Mouse (Mus musculus) heart, embryonic 16.5 days (tissue): ENCODE results near the gene Numbl. TPM values are rescaled to one million over a fixed set of nuclear protein-coding genes. Genes with fewer than 3 reads are reported as not detected.

ENCODE experiments used
- ATAC-seq: fragments of 200-750 bp; cut with Nextera tagmentation; replicated peaks from 2 replicates; pipeline ENCODE4 v1.8.0; 2017; ENCODE audit warnings: moderate number of reproducible peaks; ENCODE audit not compliant: insufficient read depth, low FRiP score; ENCODE audit errors: extremely low read depth
- H3K27ac ChIP-seq: fragments of 300-500 bp; sonication (generic); 2 replicates; pipeline ENCODE4 v1.5.1; 2014; ENCODE audit warnings: mild to moderate bottlenecking, low read length, control low read depth, moderate library complexity
- H3K27me3 ChIP-seq: fragments of 300-500 bp; sonication (generic); 2 replicates; pipeline ENCODE4 v1.6.1; 2014; ENCODE audit warnings: low read length, mixed read lengths; ENCODE audit not compliant: control insufficient read depth, insufficient read depth
- H3K36me3 ChIP-seq: fragments of 300-500 bp; sonication (generic); 2 replicates; pipeline ENCODE4 v1.6.1; 2014; ENCODE audit not compliant: control insufficient read depth, insufficient read depth
- H3K4me1 ChIP-seq: fragments of 300-500 bp; sonication (generic); 2 replicates; pipeline ENCODE4 v1.6.1; 2014; ENCODE audit warnings: low read length, mixed read lengths; ENCODE audit not compliant: control insufficient read depth, insufficient read depth
- H3K4me2 ChIP-seq: fragments of 300-500 bp; sonication (generic); 2 replicates; pipeline ENCODE4 v1.6.1; 2014; ENCODE audit warnings: low read depth, mild to moderate bottlenecking, control low read depth, low read length
- H3K4me3 ChIP-seq: fragments of 300-500 bp; sonication (generic); 2 replicates; pipeline ENCODE4 v1.5.1; 2014; ENCODE audit warnings: mild to moderate bottlenecking, control low read depth, low read length
- H3K9ac ChIP-seq: fragments of 300-500 bp; sonication (generic); 2 replicates; pipeline ENCODE4 v1.6.1; 2014; ENCODE audit warnings: low read length, control low read depth
- H3K9me3 ChIP-seq: fragments of 300-500 bp; sonication (generic); replicated peaks from 2 replicates; pipeline ENCODE4 v1.6.1; 2016; ENCODE audit warnings: low read length; ENCODE audit not compliant: control insufficient read depth
- WGBS: fragments of 180-500 bp; shearing (Covaris S2); extraction: QIAGEN DNeasy Blood & Tissue Kit; methylation state at CpG from one replicate; pipeline ENCODE4 v1.1.7; 2014; 5-methylcytosine and 5-hydroxymethylcytosine counted together
- polyA plus RNA-seq: library from polyadenylated mRNA; unstranded; fragments of >200 nt; fragmentation: Nextera tagmentation; extraction: Ambion mirVana; gene quantifications from 2 replicates; pipeline ENCODE4 v1.2.1, GENCODE M21; 2015

Gene Numbl
- polyA plus RNA-seq, 1 experiment from 2014 or later, result 8.7 TPM

- 64% methylated on average over 4 of the region's 4 CpGs for WGBS
- Histone ChIP-seq H3K4me2 (no peak overlapping the region), H3K27me3 (no peaks in the 10 kb centered on the region), H3K27ac (no peak overlapping the region), H3K4me3 (no peak overlapping the region), H3K36me3 (no peaks in the 10 kb centered on the region), H3K9ac (no peak overlapping the region), H3K4me1 (peaks cover 2% of the 10 kb centered on the region; the same call in 1 of the 2 replicates), H3K9me3 (no peaks in the 10 kb centered on the region)
- no peak for ATAC-seq
Observed at GRCm38 (mm10) chr7:27295956-27296355, 37.7 kb downstream of the Numbl start.

DNA sequence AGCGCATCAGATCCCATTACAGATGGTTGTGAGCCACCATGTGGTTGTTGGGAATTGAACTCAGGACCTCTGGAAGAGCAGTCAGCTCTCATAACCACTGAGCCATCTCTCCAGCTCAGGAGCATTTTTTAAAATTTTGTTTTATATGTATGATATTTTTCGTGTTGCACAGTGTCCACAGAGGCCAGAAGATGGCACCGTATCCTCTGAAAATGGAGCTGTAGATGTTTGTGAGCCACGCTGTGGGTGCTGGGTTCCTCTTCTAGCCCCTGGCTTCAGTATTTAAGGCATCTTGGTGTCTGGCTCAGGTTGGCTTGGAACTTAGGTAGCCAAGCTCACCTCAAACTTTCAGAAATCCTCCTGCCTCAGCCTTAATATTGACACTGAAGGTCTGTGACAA, 38.3 kb downstream of the Numbl start:
- Histone ChIP-seq H3K9me3 (no peaks in the 10 kb centered on the region), H3K4me2 (no peak overlapping the region), H3K9ac (no peak overlapping the region), H3K27me3 (no peaks in the 10 kb centered on the region), H3K4me3 (no peak overlapping the region), H3K27ac (no peak overlapping the region), H3K4me1 (peaks cover 2% of the 10 kb centered on the region; the same call in 1 of the 2 replicates), H3K36me3 (no peaks in the 10 kb centered on the region)
- 86% methylated on average over 4 of the region's 4 CpGs for WGBS
- ATAC-seq, result no peak

GRCm38 (mm10) chr7:27298033-27298610, 39.9 kb downstream of the Numbl start:
- no peak overlapping the region for H3K9ac ChIP-seq
- H3K4me2 ChIP-seq, result no peak overlapping the region
- no peaks in the 10 kb centered on the region for H3K9me3 ChIP-seq
- WGBS, result 80% methylated on average over 16 of the region's 16 CpGs
- no peak overlapping the region for H3K4me3 ChIP-seq
- H3K4me1 ChIP-seq, result no peaks in the 10 kb centered on the region
- no peaks in the 10 kb centered on the region for H3K27me3 ChIP-seq
- H3K36me3 ChIP-seq, result no peaks in the 10 kb centered on the region
- H3K27ac ChIP-seq, result no peak overlapping the region
- no peak for ATAC-seq

DNA sequence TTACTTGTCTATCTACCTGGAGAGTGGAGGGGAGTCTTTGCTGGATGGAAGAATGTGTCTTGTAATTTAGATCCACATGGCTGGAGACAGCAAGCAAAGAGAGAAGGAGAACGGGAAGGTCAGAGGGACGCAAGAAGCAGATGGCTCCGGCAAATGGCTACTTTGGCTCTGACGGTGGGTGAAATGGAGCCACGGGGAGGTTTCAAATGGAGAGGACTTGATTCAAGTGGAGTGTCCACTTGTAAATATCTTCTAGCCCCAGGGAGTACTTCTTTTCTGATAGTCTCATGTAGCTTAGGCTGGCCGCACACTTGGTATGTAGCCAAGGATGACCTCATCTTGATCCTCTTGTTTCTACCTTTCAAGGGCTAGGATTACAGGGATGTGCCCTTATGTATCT, 40.6 kb downstream of the Numbl start:
- no peak for ATAC-seq
- 77% methylated on average over 6 of the region's 6 CpGs for WGBS
- Histone ChIP-seq H3K4me2 (no peak overlapping the region), H3K4me1 (no peaks in the 10 kb centered on the region), H3K27me3 (no peaks in the 10 kb centered on the region; the same call in 1 of the 2 replicates), H3K9me3 (no peaks in the 10 kb centered on the region), H3K27ac (no peak overlapping the region), H3K9ac (no peak overlapping the region), H3K36me3 (no peaks in the 10 kb centered on the region), H3K4me3 (no peak overlapping the region)

DNA sequence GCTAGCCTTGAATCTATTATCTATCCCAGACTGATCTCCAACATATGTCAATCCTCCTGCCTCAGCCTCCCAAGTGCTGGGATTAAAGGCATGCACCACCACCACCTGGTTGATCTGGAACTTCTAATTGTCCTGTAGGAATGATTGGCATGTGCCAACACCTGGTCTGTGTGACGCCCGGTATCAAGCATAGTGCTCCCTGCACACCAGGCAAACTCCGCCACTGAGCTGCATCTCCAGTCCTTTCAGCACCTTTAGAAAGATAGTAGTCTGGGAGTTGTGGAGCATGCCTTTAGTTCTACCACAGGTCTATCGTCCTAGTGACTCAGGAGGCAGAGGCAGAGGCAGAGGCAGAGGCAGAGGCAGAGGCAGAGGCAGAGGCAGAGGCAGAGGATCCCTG, 42.1 kb downstream of the Numbl start:
- Histone ChIP-seq H3K36me3 (no peaks in the 10 kb centered on the region), H3K4me1 (no peaks in the 10 kb centered on the region), H3K4me2 (no peak overlapping the region), H3K27ac (no peak overlapping the region), H3K9me3 (no peaks in the 10 kb centered on the region), H3K4me3 (no peak overlapping the region), H3K27me3 (peaks cover 1% of the 10 kb centered on the region), H3K9ac (no peak overlapping the region)
- ATAC-seq, result no peak
- 59% methylated on average over 4 of the region's 4 CpGs for WGBS

- 66% methylated on average over 5 of the region's 5 CpGs for WGBS
- H3K9ac ChIP-seq, result no peak overlapping the region
Observed at GRCm38 (mm10) chr7:27300801-27301200, 42.6 kb downstream of the Numbl start.

DNA sequence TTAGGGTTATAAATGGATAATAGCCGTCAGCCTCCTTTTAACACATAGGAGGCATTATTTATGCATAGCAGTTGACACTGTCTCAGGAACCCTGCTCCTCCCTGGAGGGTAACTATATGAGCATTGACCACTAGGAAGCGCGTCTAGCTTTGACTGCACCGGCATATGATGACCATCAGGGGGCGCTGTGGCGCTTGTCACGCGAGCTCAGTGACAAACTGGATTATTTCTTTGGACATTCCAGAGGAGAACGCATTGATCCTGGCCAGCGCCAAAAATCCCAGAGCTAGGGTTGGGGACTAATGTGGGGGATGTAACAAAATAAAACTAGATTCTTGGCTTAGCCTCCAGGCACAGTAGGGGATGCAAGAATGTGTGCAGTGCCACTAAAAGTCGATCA, 43.9 kb downstream of the Numbl start:
- 8% methylated on average over 11 of the region's 11 CpGs for WGBS
- ATAC-seq, result no peak
- H3K4me1 ChIP-seq, result no peaks in the 10 kb centered on the region
- H3K9me3 ChIP-seq, result no peaks in the 10 kb centered on the region
- H3K4me3 ChIP-seq, result no peak overlapping the region
- no peaks in the 10 kb centered on the region for H3K36me3 ChIP-seq
- H3K27me3 ChIP-seq, result peaks cover 4% of the 10 kb centered on the region
- H3K27ac ChIP-seq, result no peak overlapping the region
- H3K4me2 ChIP-seq, result no peak overlapping the region
- H3K9ac ChIP-seq, result no peak overlapping the region

More at GRCm38 (mm10) chr7:27300801-27301200, 42.6 kb downstream of the Numbl start:
- no peak overlapping the region for H3K27ac ChIP-seq
- no peaks in the 10 kb centered on the region for H3K9me3 ChIP-seq
- H3K27me3 ChIP-seq, result peaks cover 4% of the 10 kb centered on the region
- ATAC-seq, result no peak
- no peaks in the 10 kb centered on the region for H3K4me1 ChIP-seq
- no peaks in the 10 kb centered on the region for H3K36me3 ChIP-seq
- H3K4me2 ChIP-seq, result no peak overlapping the region
- no peak overlapping the region for H3K4me3 ChIP-seq

DNA sequence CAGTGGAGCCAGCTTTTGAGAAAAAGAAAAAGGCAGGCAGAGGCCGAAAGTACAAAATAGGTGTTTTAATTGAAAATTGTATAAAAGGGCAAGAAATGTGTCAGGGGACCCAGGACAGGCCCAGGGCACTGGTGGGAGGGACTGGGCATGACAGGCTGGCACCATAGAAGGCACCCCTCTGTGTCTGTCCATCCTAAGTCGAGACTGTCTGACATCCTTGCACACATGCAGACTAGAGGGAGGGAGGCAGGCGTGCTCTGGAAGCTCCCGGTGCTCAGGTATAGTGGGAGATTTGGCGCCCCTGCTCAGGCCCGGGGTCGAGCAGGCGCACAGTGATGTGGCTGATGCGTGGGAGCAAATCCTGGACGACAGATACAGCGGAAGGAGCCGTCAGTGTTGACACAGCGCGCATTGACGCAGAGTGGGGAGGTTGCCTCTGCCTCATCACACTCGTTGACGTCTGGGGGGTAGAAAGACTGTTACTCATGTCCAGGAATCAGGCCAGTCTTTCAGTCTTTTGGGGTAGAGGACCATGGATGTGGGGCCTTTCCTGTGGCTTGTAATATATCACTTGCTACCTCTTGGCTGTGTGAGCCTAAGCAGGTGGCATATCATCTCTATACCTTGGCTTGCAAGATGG, 47.0 kb downstream of the Numbl start:
- no peak for ATAC-seq
- no peak overlapping the region for H3K9ac ChIP-seq
- WGBS, result 71% methylated on average over 17 of the region's 17 CpGs
- no peak overlapping the region for H3K4me3 ChIP-seq
- H3K27ac ChIP-seq, result no peak overlapping the region
- no peaks in the 10 kb centered on the region for H3K36me3 ChIP-seq
- peaks cover 6% of the 10 kb centered on the region for H3K4me1 ChIP-seq
- no peak overlapping the region for H3K4me2 ChIP-seq
- H3K27me3 ChIP-seq, result peaks cover 6% of the 10 kb centered on the region
- no peaks in the 10 kb centered on the region for H3K9me3 ChIP-seq

DNA sequence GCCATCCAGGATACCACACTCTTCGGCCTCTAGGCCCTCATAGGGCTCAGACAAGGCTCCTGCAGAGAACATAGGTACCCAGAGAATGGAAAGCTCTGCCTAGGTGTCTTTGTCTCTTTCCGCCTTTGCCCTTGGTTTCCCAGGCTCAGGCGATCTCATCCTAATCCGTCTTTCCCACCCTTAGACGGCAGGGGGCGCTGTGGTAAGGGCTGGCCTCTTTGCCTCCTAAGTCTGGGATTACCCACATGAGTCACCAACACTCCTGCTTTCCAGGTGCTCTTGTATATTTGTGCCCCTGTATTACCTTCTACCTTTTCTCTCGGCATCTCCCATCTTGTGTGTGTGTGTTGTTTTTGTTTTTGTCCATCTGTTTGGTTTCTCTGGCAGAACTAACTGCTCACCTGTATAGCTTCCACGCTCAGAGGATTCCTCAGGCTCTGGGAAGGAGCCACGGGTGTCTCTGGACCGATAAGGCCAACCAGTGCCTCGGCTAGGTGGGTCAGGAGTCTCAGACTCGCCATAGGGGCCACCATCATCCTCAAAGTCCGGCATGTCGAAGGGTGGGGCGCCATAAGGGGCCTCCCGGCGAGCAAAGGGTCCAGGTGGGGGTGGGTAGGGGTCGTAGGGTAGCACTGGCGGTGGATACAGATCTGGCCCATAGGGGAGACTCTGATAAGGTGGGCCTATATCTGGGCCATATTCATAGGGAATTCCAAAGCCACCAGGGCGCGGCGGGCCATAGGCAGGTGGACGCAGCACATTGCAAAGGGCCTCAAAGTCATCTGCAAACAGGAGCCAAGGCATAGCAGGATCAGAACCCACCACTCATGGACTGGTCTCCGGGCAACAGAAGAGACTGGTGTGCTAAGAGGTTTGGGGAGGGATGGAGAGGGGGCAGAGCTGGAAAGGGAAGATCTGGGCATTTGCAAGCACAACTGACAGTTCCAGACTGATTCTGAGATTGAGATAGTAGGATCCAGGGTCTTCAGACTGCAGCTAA, 48.2 kb downstream of the Numbl start:
- no peak overlapping the region for H3K4me2 ChIP-seq
- WGBS, result 71% methylated on average over 24 of the region's 24 CpGs
- H3K4me3 ChIP-seq, result no peak overlapping the region
- H3K27me3 ChIP-seq, result peaks cover 6% of the 10 kb centered on the region
- H3K9me3 ChIP-seq, result no peaks in the 10 kb centered on the region
- H3K36me3 ChIP-seq, result no peaks in the 10 kb centered on the region
- H3K9ac ChIP-seq, result no peak overlapping the region
- H3K4me1 ChIP-seq, result peaks cover 9% of the 10 kb centered on the region
- ATAC-seq, result no peak
- H3K27ac ChIP-seq, result no peak overlapping the region
